Mouse (Mus musculus): Measurements from ENCODE around the gene Arrb1. TPM values are rescaled to one million over a fixed set of nuclear protein-coding genes. Genes with fewer than 3 reads are reported as not detected.

Arrb1 gene
- polyA plus RNA-seq, 1 experiment from 2014 or later = 73.5 TPM

- WGBS (ENCODE audit: missing documents) = 90% methylated on average over 3 of the region's 3 CpGs
- Histone ChIP-seq H3K79me2 (ENCODE audit: inconsistent target) (peaks cover 88% of the 10 kb centered on the region), H3K4me3 (ENCODE audit: inconsistent target) (no peak overlapping the region), H3K27ac (no peak overlapping the region), H3K36me3 (ENCODE audit: inconsistent target) (peaks cover 17% of the 10 kb centered on the region)
These were observed 43.0 kb downstream of the Arrb1 start for GRCm38 (mm10) chr7:99578246-99578645.

- WGBS (ENCODE audit: missing documents) = 67% methylated on average over 14 of the region's 16 CpGs
- Histone ChIP-seq H3K79me2 (ENCODE audit: inconsistent target) (peaks cover 79% of the 10 kb centered on the region), H3K4me3 (ENCODE audit: inconsistent target) (no peak overlapping the region), H3K27ac (no peak overlapping the region), H3K36me3 (ENCODE audit: inconsistent target) (peaks cover 28% of the 10 kb centered on the region)
These were observed 44.4 kb downstream of the Arrb1 start for GRCm38 (mm10) chr7:99579491-99580190.

GRCm38 (mm10) chr7:99580247-99580646 lies 45.0 kb downstream of the Arrb1 start:
- 6% methylated on average over 6 of the region's 6 CpGs for WGBS (ENCODE audit: missing documents)
- peaks cover 31% of the 10 kb centered on the region for H3K36me3 ChIP-seq (ENCODE audit: inconsistent target)
- peaks cover 73% of the 10 kb centered on the region for H3K79me2 ChIP-seq (ENCODE audit: inconsistent target)
- no peak overlapping the region for H3K27ac ChIP-seq
- no peak overlapping the region for H3K4me3 ChIP-seq (ENCODE audit: inconsistent target)

- 91% methylated on average over 4 of the region's 7 CpGs for WGBS (ENCODE audit: missing documents)
- H3K79me2 ChIP-seq (ENCODE audit: inconsistent target) = peaks cover 57% of the 10 kb centered on the region
- H3K36me3 ChIP-seq (ENCODE audit: inconsistent target) = peaks cover 49% of the 10 kb centered on the region
- no peak overlapping the region for H3K4me3 ChIP-seq (ENCODE audit: inconsistent target)
- H3K27ac ChIP-seq = no peak overlapping the region
These were observed 47.0 kb downstream of the Arrb1 start for GRCm38 (mm10) chr7:99582306-99582705.

- H3K27ac ChIP-seq = no peak overlapping the region
- H3K4me3 ChIP-seq (ENCODE audit: inconsistent target) = no peak overlapping the region
- peaks cover 55% of the 10 kb centered on the region for H3K36me3 ChIP-seq (ENCODE audit: inconsistent target)
- peaks cover 52% of the 10 kb centered on the region for H3K79me2 ChIP-seq (ENCODE audit: inconsistent target)
- 100% methylated on average over 4 of the region's 4 CpGs for WGBS (ENCODE audit: missing documents)
These were observed 47.6 kb downstream of the Arrb1 start for GRCm38 (mm10) chr7:99582867-99583266.

- H3K36me3 ChIP-seq (ENCODE audit: inconsistent target) = peaks cover 63% of the 10 kb centered on the region
- no peak overlapping the region for H3K27ac ChIP-seq
- H3K4me3 ChIP-seq (ENCODE audit: inconsistent target) = no peak overlapping the region
- peaks cover 44% of the 10 kb centered on the region for H3K79me2 ChIP-seq (ENCODE audit: inconsistent target)
- WGBS (ENCODE audit: missing documents) = 74% methylated on average over 5 of the region's 5 CpGs
These were observed 48.4 kb downstream of the Arrb1 start for GRCm38 (mm10) chr7:99583625-99584024.

- 96% methylated on average over 8 of the region's 8 CpGs for WGBS (ENCODE audit: missing documents)
- peaks cover 86% of the 10 kb centered on the region for H3K36me3 ChIP-seq (ENCODE audit: inconsistent target)
- H3K79me2 ChIP-seq (ENCODE audit: inconsistent target) = peaks cover 21% of the 10 kb centered on the region
- no peak overlapping the region for H3K4me3 ChIP-seq (ENCODE audit: inconsistent target)
- H3K27ac ChIP-seq = no peak overlapping the region
These were observed 50.7 kb downstream of the Arrb1 start for GRCm38 (mm10) chr7:99585976-99586375.

GRCm38 (mm10) chr7:99590064-99590463 lies 54.8 kb downstream of the Arrb1 start:
- Histone ChIP-seq H3K4me3 (ENCODE audit: inconsistent target) (no peak overlapping the region), H3K36me3 (ENCODE audit: inconsistent target) (peaks cover 98% of the 10 kb centered on the region), H3K79me2 (ENCODE audit: inconsistent target) (no peaks in the 10 kb centered on the region; the same call in 1 of the 2 replicates), H3K27ac (no peak overlapping the region)
- WGBS (ENCODE audit: missing documents) = 22% methylated on average over 3 of the region's 3 CpGs

- Histone ChIP-seq H3K4me3 (ENCODE audit: inconsistent target) (no peak overlapping the region), H3K36me3 (ENCODE audit: inconsistent target) (peaks cover 98% of the 10 kb centered on the region), H3K27ac (no peak overlapping the region), H3K79me2 (ENCODE audit: inconsistent target) (no peaks in the 10 kb centered on the region)
- WGBS (ENCODE audit: missing documents) = 94% methylated on average over 5 of the region's 5 CpGs
These were observed 55.4 kb downstream of the Arrb1 start for GRCm38 (mm10) chr7:99590646-99591045.

- no peak overlapping the region for H3K4me3 ChIP-seq (ENCODE audit: inconsistent target)
- no peaks in the 10 kb centered on the region for H3K79me2 ChIP-seq (ENCODE audit: inconsistent target)
- 100% methylated on average over 3 of the region's 3 CpGs for WGBS (ENCODE audit: missing documents)
- H3K27ac ChIP-seq = no peak overlapping the region
- peaks cover 100% of the 10 kb centered on the region for H3K36me3 ChIP-seq (ENCODE audit: inconsistent target)
These were observed 57.4 kb downstream of the Arrb1 start for GRCm38 (mm10) chr7:99592669-99593068.

- Histone ChIP-seq H3K36me3 (ENCODE audit: inconsistent target) (peaks cover 98% of the 10 kb centered on the region), H3K27ac (no peak overlapping the region), H3K79me2 (ENCODE audit: inconsistent target) (no peaks in the 10 kb centered on the region), H3K4me3 (ENCODE audit: inconsistent target) (no peak overlapping the region)
- WGBS (ENCODE audit: missing documents) = 87% methylated on average over 15 of the region's 15 CpGs
These were observed 58.9 kb downstream of the Arrb1 start for GRCm38 (mm10) chr7:99593868-99594803.

GRCm38 (mm10) chr7:99598722-99599121 lies 63.5 kb downstream of the Arrb1 start:
- WGBS (ENCODE audit: missing documents) = 73% methylated on average over 3 of the region's 4 CpGs
- H3K36me3 ChIP-seq (ENCODE audit: inconsistent target) = peaks cover 97% of the 10 kb centered on the region
- H3K79me2 ChIP-seq (ENCODE audit: inconsistent target) = no peaks in the 10 kb centered on the region
- no peak overlapping the region for H3K27ac ChIP-seq
- H3K4me3 ChIP-seq (ENCODE audit: inconsistent target) = no peak overlapping the region

- peaks cover 73% of the 10 kb centered on the region for H3K36me3 ChIP-seq (ENCODE audit: inconsistent target)
- H3K27ac ChIP-seq = no peak overlapping the region
- H3K4me3 ChIP-seq (ENCODE audit: inconsistent target) = no peak overlapping the region
- H3K79me2 ChIP-seq (ENCODE audit: inconsistent target) = no peaks in the 10 kb centered on the region
- WGBS (ENCODE audit: missing documents) = 84% methylated on average over 8 of the region's 8 CpGs
These were observed 68.8 kb downstream of the Arrb1 start for GRCm38 (mm10) chr7:99603875-99604662.

GRCm38 (mm10) chr7:99605058-99605457 lies 69.8 kb downstream of the Arrb1 start:
- Histone ChIP-seq H3K27ac (no peak overlapping the region), H3K79me2 (ENCODE audit: inconsistent target) (no peaks in the 10 kb centered on the region), H3K4me3 (ENCODE audit: inconsistent target) (no peak overlapping the region), H3K36me3 (ENCODE audit: inconsistent target) (peaks cover 63% of the 10 kb centered on the region)
- WGBS (ENCODE audit: missing documents) = 92% methylated on average over 2 of the region's 2 CpGs

Data from macrophage (primary cell).